Mouse (Mus musculus) gastrocnemius, postnatal 25 days (tissue): ENCODE data around the gene Cd164. TPM values are rescaled to one million over a fixed set of nuclear protein-coding genes. Genes with fewer than 3 reads are reported as not detected.

Experiments
- DNase-seq: peaks from one replicate; pipeline ENCODE4 v3.0.0; 2022
- long read RNA-seq, 2 experiments: library from polyadenylated mRNA; stranded (forward); transcript quantifications; one replicate each; pipeline ENCODE4 v2.0.0; 2021
- total RNA-seq, 2 experiments: library from RNA; stranded (reverse); gene quantifications; 1 replicate in 1 of 2; 2 replicates in 1 of 2; pipeline ENCODE4 v1.2.3; 2021

Gene Cd164
- 100 to 1,000 TPM; 114 to 119 TPM for total RNA-seq
- long read RNA-seq, experiment 1, transcript Cd164-201 (6 exons, 2,922 nt), result major isoform, 30 of 36 reads
- long read RNA-seq, experiment 1, partial matches to known transcripts, result 5 of 36 reads
- long read RNA-seq, experiment 1, other reads (novel, unspliced or antisense), result 1 of 36 reads
- long read RNA-seq, experiment 2, transcript Cd164-201 (6 exons, 2,922 nt), result major isoform, 41 of 50 reads
- long read RNA-seq, experiment 2, partial matches to known transcripts, result 0 of 50 reads
- long read RNA-seq, experiment 2, other reads (novel, unspliced or antisense), result 9 of 50 reads

GRCm38 (mm10) chr10:41518981-41519618 lies at the start of gene Cd164:
Cd164 (plus strand) TSS chr10:41519414.
- peak; percentile 90 for DNase-seq

GRCm38 (mm10) chr10:41470693-41471092 lies 48.5 kb upstream of the Cd164 start:
- no peak for DNase-seq

GRCm38 (mm10) chr10:41472534-41472933 lies 46.7 kb upstream of the Cd164 start:
- DNase-seq, result no peak

GRCm38 (mm10) chr10:41472962-41473481 lies 46.2 kb upstream of the Cd164 start:
- no peak for DNase-seq

- DNase-seq, result no peak
Measured at GRCm38 (mm10) chr10:41473782-41474468, 45.3 kb upstream of the Cd164 start.

- no peak for DNase-seq
Measured at GRCm38 (mm10) chr10:41474981-41475391, 44.2 kb upstream of the Cd164 start.

- DNase-seq, result peak; percentile 75
Measured at GRCm38 (mm10) chr10:41476171-41477017, 42.8 kb upstream of the Cd164 start, which contains the start of gene Mical1. Mical1 (plus strand) TSS chr10:41476314.

GRCm38 (mm10) chr10:41477018-41477277 lies 42.3 kb upstream of the Cd164 start:
- DNase-seq, result no peak

GRCm38 (mm10) chr10:41477278-41478181 lies 41.7 kb upstream of the Cd164 start:
- peak; percentile 84 for DNase-seq

- DNase-seq, result no peak
Measured at GRCm38 (mm10) chr10:41479961-41480360, 39.3 kb upstream of the Cd164 start.

- no peak for DNase-seq
Measured at GRCm38 (mm10) chr10:41480938-41481880, 38.0 kb upstream of the Cd164 start.

- no peak for DNase-seq
Measured at GRCm38 (mm10) chr10:41482446-41482845, 36.8 kb upstream of the Cd164 start.

- DNase-seq, result no peak
Measured at GRCm38 (mm10) chr10:41485778-41486177, 33.4 kb upstream of the Cd164 start.

GRCm38 (mm10) chr10:41486506-41487170 lies 32.6 kb upstream of the Cd164 start:
- DNase-seq, result no peak

- no peak for DNase-seq
Measured at GRCm38 (mm10) chr10:41488877-41489276, 30.3 kb upstream of the Cd164 start.

GRCm38 (mm10) chr10:41489294-41489693 lies 29.9 kb upstream of the Cd164 start:
- DNase-seq, result no peak

- peak; percentile 94 for DNase-seq
Measured at GRCm38 (mm10) chr10:41489708-41490517, 29.3 kb upstream of the Cd164 start, which contains the start of the genes Smpd2 and Ppil6. Smpd2 (minus strand) TSS chr10:41490369. Ppil6 (plus strand) TSS chr10:41490439.

- no peak for DNase-seq
Measured at GRCm38 (mm10) chr10:41490518-41490873, 28.7 kb upstream of the Cd164 start.
